Mouse (Mus musculus): Measurements from ENCODE around the gene Rasgrf1.

DNA sequence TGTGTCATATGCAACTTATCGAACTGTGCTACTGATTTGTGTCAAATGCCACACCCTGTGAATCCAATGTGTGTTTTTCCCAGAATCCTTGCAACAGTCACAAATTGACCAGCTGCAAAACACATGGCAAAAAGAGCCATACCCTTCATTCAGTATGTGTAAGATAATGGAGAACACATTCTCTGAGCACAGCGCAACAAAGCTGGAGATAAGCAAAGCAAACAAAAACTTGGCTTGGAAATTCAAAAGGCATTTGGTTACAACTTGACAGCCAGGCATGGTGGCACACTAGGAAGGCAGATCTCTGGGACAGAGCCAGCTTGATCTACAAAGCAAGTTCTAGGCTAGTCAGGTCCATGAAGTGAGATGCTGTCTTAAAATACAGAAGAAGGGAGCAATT lies 6.9 kb upstream of the Rasgrf1 start:
- no peak for TF ChIP-seq CTCF (IDR thresholded peaks at IDR 0.05; ENCODE audit: borderline replicate concordance, control insufficient read depth, extremely low read depth, insufficient read depth, low read length, poor library complexity)
- TF ChIP-seq POLR2A (IDR thresholded peaks at IDR 0.05; ENCODE audit: control insufficient read depth, extremely low read depth, insufficient read depth, low read length, poor library complexity), result no peak

Measured in thymus, adult 2 months (tissue).